Mouse (Mus musculus): ENCODE data around the gene Snrnp25.

GRCm38 (mm10) chr11:32219287-32219686 lies 14.1 kb downstream of the Snrnp25 start:
- TF ChIP-seq POLR2A (IDR thresholded peaks at IDR 0.05; ENCODE audit: borderline replicate concordance, control insufficient read depth, low read depth, low read length) (no peak), CTCF (IDR thresholded peaks at IDR 0.05; ENCODE audit: control insufficient read depth, insufficient read depth, low read length) (no peak)

Measured in bone marrow, adult 2 months (tissue).